Mouse (Mus musculus): ENCODE measurements around the gene Gm10945.
A peak's percentile ranks its signal among the peaks of the same experiment; 100 is the strongest.

The Gm10945 gene

GRCm38 (mm10) chr10:6761287-6761811 lies at the start of gene Gm10945:
Gene Gm10945 (minus strand): TSS chr10:6761761.
- no peak for DNase-seq (ENCODE audit: low read depth, low spot score)

DNA sequence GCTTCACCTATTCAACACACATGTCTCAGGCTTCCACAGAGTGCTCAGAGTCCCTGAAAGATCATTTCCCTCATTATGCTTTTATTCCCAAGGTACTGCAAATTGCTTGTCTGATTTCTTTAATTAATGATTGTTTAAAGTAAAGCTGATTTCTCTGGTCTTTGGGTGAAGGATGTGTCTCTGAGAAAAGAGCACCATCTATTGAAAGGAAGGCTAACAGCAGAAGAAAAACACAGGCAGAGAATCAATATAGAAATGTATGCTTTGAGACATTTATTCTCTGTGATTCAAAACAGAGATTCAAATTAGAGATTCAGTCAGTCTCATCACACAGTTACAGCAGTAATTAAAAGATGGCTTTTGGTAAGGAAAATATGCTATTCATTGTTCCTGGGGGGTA lies 28.7 kb upstream of the Gm10945 start:
- DNase-seq (ENCODE audit: low read depth, low spot score): no peak

- no peak for DNase-seq (ENCODE audit: low read depth, low spot score)
Observed at GRCm38 (mm10) chr10:6788517-6789237, 27.1 kb upstream of the Gm10945 start.

- no peak for DNase-seq (ENCODE audit: low read depth, low spot score)
Observed at GRCm38 (mm10) chr10:6758206-6758605, 3.4 kb downstream of the Gm10945 start, which contains the start of gene Oprm1. Gene Oprm1 (plus strand): TSS chr10:6758506.

GRCm38 (mm10) chr10:6753375-6753774 lies 8.2 kb downstream of the Gm10945 start:
- no peak for DNase-seq (ENCODE audit: low read depth, low spot score)

DNA sequence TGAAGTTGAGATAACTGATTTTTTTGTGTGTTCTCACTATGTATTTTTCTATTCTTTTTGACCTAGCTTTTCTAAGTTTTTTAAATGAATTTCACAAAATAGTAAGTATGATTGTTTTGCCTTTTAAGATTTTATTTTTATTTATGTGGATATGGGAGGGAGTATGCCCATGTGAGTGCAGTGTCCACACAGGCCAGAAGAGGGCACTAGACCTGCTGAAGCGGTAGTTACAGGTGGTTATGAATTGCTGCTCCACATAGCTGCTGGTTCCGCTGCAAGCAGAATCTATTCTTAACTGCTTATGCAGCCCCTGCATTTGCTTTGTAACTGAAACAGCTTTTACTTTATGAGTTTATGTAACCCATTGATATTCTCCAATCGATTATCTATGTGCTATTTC lies 33.1 kb downstream of the Gm10945 start:
- peak; percentile 2 for DNase-seq (ENCODE audit: low read depth, low spot score)

- DNase-seq (ENCODE audit: low read depth, low spot score): no peak
Observed at GRCm38 (mm10) chr10:6723765-6724164, 37.8 kb downstream of the Gm10945 start.

- no peak for DNase-seq (ENCODE audit: low read depth, low spot score)
Observed at GRCm38 (mm10) chr10:6717181-6717948, 44.2 kb downstream of the Gm10945 start.

- DNase-seq (ENCODE audit: low read depth, low spot score): no peak
Observed at GRCm38 (mm10) chr10:6705226-6705885, 56.2 kb downstream of the Gm10945 start.

DNA sequence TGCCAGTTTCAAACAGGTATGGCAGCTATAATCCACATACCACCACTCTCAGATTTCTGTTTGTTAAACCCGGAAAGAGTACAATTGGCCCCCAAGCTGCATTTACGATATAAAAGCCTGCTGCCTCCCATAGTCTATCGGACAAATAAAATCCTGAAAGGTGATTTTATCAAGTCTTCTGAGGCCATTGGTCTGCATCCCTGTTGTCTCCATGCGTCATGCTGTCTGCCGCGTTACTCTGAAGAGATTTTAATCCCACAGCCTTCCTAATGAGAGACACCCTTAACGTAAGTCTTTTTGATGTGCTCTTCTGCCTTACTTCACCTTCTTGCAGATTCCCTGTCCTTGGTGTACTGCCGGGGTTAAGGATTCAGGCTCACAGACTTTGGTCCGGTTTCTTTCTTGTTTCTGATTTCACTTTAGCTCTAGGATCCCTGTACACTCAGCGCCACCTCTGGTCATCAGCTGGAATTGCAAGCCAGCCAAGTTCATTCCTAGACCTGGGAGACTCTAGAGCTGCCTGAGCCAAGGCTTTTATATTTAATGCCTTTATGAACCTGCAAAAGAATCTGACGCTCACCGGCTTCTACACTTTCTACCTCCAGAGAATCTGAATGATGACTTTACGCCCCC lies 67.2 kb downstream of the Gm10945 start:
- no peak for DNase-seq (ENCODE audit: low read depth, low spot score)

Measured in A20 (cell line).